Mouse (Mus musculus) forebrain, embryonic 12.5 days (tissue): ENCODE results near the gene 4930558K02Rik. TPM values are rescaled to one million over a fixed set of nuclear protein-coding genes. Genes with fewer than 3 reads are reported as not detected.

Experiments
- ATAC-seq: fragments of 200-750 bp; cut with Nextera tagmentation; 2 replicates; pipeline ENCODE4 v1.8.0; 2017; ENCODE audit warnings: moderate TSS enrichment; ENCODE audit not compliant: low FRiP score
- H3K27ac ChIP-seq: fragments of 300-500 bp; sonication (generic); 2 replicates; pipeline ENCODE4 v1.5.1; 2016; ENCODE audit warnings: mild to moderate bottlenecking
- H3K27me3 ChIP-seq: fragments of 300-500 bp; sonication (generic); 2 replicates; pipeline ENCODE4 v1.6.1; 2016; ENCODE audit warnings: mild to moderate bottlenecking
- H3K36me3 ChIP-seq: fragments of 300-500 bp; sonication (generic); replicated peaks from 2 replicates; pipeline ENCODE4 v1.6.1; 2016; ENCODE audit warnings: mild to moderate bottlenecking
- H3K4me1 ChIP-seq: fragments of 300-500 bp; sonication (generic); 2 replicates; pipeline ENCODE4 v1.6.1; 2016
- H3K4me2 ChIP-seq: fragments of 300-500 bp; sonication (generic); 2 replicates; pipeline ENCODE4 v1.6.1; 2016; ENCODE audit warnings: mild to moderate bottlenecking, moderate library complexity
- H3K4me3 ChIP-seq: fragments of 300-500 bp; sonication (generic); replicated peaks from 2 replicates; pipeline ENCODE4 v1.5.1; 2016; ENCODE audit warnings: mild to moderate bottlenecking
- H3K9ac ChIP-seq: fragments of 300-500 bp; sonication (generic); 2 replicates; pipeline ENCODE4 v1.6.1; 2016; ENCODE audit warnings: mild to moderate bottlenecking
- H3K9me3 ChIP-seq: fragments of 300-500 bp; sonication (generic); 2 replicates; pipeline ENCODE4 v1.6.1; 2016
- WGBS: fragments of 180-500 bp; shearing (Covaris S2); methylation state at CpG from one replicate; pipeline ENCODE4 v1.1.7; 2016; 5-methylcytosine and 5-hydroxymethylcytosine counted together
- polyA plus RNA-seq: library from polyadenylated mRNA; unstranded; fragments of >200 nt; fragmentation: Nextera tagmentation; extraction: Ambion mirVana; gene quantifications from 2 replicates; pipeline ENCODE4 v1.2.1, GENCODE M21; 2016

4930558K02Rik gene
- polyA plus RNA-seq, 1 experiment from 2014 or later: not detected

DNA sequence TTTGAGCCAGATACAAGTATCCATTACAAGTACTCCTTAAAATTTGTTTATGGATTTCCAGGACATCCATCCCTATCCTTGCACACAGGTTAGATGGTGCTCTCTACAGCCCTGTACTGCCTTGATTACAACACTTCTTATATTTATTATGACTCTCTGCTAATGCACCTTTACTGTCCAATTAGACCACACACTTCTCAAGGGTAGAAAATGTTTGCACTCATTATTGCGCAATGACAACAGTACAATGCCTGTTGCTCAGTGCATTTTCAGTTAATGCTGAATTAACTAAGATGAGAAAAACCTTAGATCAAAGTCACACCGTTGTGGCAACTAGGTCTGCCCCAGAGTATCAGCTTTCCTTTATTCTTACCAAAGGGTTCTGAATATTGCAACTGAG is 51.5 kb downstream of the 4930558K02Rik start:
- Histone ChIP-seq H3K36me3 (no peaks in the 10 kb centered on the region), H3K9ac (no peak overlapping the region), H3K27ac (no peak overlapping the region), H3K4me1 (no peaks in the 10 kb centered on the region), H3K4me3 (no peak overlapping the region), H3K27me3 (no peaks in the 10 kb centered on the region), H3K9me3 (no peaks in the 10 kb centered on the region), H3K4me2 (no peak overlapping the region)
- ATAC-seq: no peak
- WGBS: 86% methylated on average over 2 of the region's 2 CpGs

DNA sequence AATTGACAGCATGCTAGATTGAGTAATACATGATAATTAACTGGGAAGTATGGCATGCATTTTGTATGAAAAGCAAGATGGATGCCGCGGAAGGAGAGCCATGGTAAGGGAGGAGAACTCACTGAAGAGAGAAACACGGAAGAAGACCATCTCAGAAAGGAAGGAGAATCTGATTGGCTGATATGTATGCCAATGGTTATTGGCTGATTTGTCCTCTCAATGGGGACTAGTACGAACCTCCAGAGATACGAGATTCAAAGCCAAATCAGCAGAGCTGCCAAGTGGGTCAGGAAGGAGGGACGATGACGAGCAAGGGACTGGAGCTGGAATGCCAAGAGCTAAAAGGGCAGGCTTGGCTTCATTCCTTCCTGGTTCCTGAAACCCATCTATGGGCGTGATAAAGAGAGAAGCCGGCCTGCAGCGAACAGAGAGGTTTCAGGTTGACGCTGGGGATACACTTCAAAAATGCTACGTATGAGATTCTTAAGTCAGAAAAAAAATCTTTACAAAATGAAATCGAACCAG is 54.1 kb downstream of the 4930558K02Rik start:
- H3K36me3 ChIP-seq: no peaks in the 10 kb centered on the region
- no peaks in the 10 kb centered on the region for H3K4me1 ChIP-seq
- no peak overlapping the region for H3K4me2 ChIP-seq
- no peaks in the 10 kb centered on the region for H3K9me3 ChIP-seq
- H3K27ac ChIP-seq: no peak overlapping the region
- WGBS: 87% methylated on average over 13 of the region's 13 CpGs
- H3K9ac ChIP-seq: no peak overlapping the region
- H3K27me3 ChIP-seq: no peaks in the 10 kb centered on the region
- ATAC-seq: no peak
- no peak overlapping the region for H3K4me3 ChIP-seq

DNA sequence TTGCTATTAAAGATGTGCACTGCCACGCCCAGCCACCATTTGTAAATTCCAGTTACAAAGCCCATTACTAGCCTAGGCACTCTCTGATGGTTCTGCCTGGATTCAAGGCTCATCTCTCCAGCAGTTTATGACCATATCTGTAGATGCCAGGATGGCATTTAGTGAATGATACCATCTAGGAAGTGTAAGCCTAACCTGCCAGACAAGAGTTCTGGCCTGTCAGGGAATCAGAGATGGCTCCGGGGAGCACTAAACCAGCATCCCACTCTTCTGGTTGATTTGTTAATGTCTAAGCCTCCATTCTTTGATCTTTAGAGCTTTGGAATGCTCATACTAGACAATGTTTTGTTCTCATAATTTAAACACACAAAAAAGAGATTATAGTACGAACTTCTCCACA is 55.1 kb downstream of the 4930558K02Rik start:
- 52% methylated on average over 3 of the region's 3 CpGs for WGBS
- Histone ChIP-seq H3K4me1 (no peaks in the 10 kb centered on the region), H3K9me3 (no peaks in the 10 kb centered on the region), H3K4me2 (no peak overlapping the region), H3K9ac (no peak overlapping the region), H3K27ac (no peak overlapping the region), H3K27me3 (no peaks in the 10 kb centered on the region), H3K4me3 (no peak overlapping the region), H3K36me3 (no peaks in the 10 kb centered on the region)
- ATAC-seq: no peak

DNA sequence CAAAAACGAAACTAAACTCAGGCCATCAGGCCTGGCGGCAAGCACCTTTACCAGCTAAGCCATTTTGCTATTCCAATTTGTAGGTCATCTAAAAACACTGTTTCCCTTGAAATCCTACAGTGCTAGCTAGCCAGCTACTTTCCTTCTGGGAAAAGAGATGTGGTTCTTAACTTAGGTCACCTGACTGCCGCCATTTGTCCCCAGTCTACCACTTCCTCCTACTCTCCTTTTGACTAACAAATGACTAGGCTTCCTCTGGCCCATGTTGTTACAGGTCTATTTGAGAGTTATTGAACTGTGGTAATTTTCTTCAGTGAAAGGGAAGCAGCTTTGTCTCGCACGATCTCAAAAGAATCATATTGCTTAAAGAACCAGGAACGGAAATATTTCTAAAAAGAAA is 57.5 kb downstream of the 4930558K02Rik start:
- H3K4me3 ChIP-seq: no peak overlapping the region
- H3K4me2 ChIP-seq: no peak overlapping the region
- no peak overlapping the region for H3K9ac ChIP-seq
- 68% methylated on average over 6 of the region's 6 CpGs for WGBS
- H3K27me3 ChIP-seq: no peaks in the 10 kb centered on the region
- H3K36me3 ChIP-seq: no peaks in the 10 kb centered on the region
- peaks cover 8% of the 10 kb centered on the region; the same call in 1 of the 2 replicates for H3K4me1 ChIP-seq
- no peak overlapping the region for H3K27ac ChIP-seq
- no peak for ATAC-seq
- H3K9me3 ChIP-seq: no peaks in the 10 kb centered on the region

DNA sequence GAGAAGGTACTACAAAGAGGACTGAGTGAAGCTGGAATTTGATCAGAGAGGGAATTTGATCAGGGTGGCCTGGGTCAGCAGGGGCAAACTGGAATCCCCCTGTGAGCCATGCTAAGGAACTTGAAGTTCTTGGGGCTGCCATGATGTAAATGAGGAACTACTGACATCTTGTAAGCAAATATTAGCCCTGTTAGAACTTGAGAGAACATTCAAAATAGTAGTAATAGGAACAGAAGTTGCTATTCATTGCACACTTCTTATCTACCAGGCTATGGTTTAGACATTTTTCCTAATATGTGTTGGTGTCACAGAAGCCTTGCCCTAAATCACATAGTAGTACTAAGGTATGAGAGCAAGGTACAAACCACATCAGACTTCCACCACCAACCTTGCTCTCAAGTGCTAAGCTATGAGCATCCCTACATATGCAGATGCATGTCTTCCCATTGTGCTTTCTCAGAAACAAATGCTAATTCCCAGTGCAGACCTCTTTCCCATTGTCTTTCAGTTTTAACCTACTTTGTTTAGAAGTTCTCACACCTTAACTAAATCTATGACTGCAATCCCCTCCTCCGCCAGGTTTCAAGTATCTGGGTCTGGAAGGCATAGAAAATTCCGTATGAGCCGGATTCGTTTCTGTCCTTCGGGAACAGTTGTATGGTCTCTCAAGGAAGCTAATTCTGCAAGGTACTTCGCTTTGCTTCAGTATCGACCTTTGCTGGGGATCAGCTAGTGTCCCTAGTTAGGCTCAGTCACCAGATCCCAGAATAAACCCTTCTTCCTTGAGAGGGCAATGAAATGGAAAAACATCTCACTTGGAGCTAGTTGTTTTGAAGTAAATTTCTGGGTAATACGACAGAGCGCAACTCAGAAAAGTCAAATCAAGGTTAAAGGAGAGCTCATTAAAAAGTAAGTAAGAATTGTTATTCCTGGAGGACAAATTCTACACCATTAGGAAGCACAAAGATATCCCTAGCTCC is 58.7 kb downstream of the 4930558K02Rik start:
- Histone ChIP-seq H3K4me1 (peaks cover 8% of the 10 kb centered on the region; the same call in 1 of the 2 replicates), H3K9ac (no peak overlapping the region), H3K4me3 (no peak overlapping the region), H3K9me3 (no peaks in the 10 kb centered on the region), H3K27ac (no peak overlapping the region), H3K36me3 (no peaks in the 10 kb centered on the region), H3K4me2 (no peak overlapping the region), H3K27me3 (no peaks in the 10 kb centered on the region)
- no peak for ATAC-seq
- WGBS: 87% methylated on average over 9 of the region's 9 CpGs

DNA sequence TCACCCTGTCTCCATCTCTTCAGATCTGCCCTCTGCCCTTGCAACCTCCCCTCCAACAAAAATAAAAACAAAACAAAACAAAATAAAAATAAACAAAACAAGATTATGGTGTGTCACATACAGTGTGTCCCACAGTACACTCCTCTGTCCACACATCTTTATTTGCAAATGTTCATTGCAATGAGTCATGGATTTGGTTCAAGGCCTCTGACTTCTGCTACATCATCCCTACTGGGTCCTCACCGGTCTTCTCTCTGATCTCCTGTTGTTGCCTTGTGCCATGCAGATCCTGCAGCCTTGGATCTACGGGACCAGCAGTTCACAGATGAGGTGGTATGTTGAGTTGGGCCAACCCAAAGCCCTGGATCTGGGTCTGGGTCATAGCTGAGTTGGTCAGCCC is 59.8 kb downstream of the 4930558K02Rik start:
- Histone ChIP-seq H3K4me1 (peaks cover 8% of the 10 kb centered on the region; the same call in 1 of the 2 replicates), H3K9ac (no peak overlapping the region), H3K27me3 (no peaks in the 10 kb centered on the region), H3K27ac (no peak overlapping the region), H3K4me2 (no peak overlapping the region), H3K36me3 (no peaks in the 10 kb centered on the region), H3K4me3 (no peak overlapping the region), H3K9me3 (no peaks in the 10 kb centered on the region)
- ATAC-seq: no peak
- 95% methylated on average over 2 of the region's 2 CpGs for WGBS

DNA sequence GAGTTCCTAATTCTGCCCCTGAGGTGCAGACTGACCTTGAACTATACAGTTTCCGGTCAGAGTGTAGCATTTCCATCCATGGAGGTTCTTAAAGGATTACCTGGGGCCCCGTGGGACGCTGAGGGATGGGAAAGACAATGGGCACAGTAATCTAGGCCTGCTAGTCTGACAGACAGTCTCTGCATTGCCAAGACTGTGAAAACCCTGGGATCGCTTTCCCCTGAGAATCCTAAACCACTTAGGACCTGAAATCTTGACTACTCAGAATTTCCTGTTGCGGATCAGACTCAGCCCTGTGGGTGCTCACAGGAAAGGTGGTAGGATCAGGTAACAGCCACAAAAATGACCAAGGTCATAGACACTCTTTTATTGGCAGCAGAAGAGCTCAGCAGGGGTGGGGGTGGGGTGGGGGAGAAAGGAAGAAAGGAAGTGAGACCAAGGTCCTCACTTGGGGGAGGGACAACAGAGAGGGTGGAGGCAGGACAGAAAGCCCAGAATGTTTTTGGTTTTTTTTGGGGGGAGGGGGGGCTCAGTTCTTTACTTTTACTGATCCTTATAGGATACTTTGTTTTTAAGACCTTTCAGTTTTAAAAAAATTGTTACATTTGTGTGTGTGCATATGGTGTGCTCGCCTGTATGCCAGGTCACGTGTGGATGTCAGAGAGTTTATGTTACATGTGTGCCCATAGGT is 60.6 kb downstream of the 4930558K02Rik start:
- H3K4me1 ChIP-seq: peaks cover 8% of the 10 kb centered on the region; the same call in 1 of the 2 replicates
- no peaks in the 10 kb centered on the region for H3K36me3 ChIP-seq
- H3K9ac ChIP-seq: no peak overlapping the region
- H3K4me3 ChIP-seq: no peak overlapping the region
- 47% methylated on average over 7 of the region's 7 CpGs for WGBS
- no peaks in the 10 kb centered on the region for H3K9me3 ChIP-seq
- no peaks in the 10 kb centered on the region for H3K27me3 ChIP-seq
- ATAC-seq: no peak
- no peak overlapping the region for H3K27ac ChIP-seq
- no peak overlapping the region for H3K4me2 ChIP-seq

DNA sequence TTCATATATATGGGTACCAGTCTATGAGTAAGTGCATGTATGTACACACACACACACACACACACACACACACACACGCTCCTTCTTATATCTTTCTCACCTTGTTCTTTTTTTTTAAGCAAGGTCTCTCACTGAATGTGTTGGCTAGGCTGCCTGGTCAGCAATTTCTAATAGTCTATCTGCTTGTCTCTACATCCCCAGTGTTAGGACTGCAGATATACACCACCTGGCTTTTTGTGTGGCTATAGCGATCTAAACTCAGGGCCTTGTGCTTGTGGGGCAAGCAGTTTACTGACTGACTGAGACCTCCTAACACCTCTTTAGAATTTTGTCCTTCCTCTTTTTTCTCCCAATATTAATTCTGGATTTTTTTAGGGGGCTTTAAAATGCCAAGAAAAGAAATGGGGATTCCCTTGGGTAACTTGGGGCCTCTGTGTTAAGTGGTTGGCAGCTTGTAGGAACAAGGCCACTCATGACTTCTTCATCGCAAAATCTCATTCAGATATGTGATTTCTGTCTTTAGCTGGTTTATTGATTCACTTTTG is 61.4 kb downstream of the 4930558K02Rik start:
- no peaks in the 10 kb centered on the region for H3K36me3 ChIP-seq
- WGBS: 92% methylated on average over 3 of the region's 3 CpGs
- no peak overlapping the region for H3K27ac ChIP-seq
- no peaks in the 10 kb centered on the region for H3K27me3 ChIP-seq
- H3K4me3 ChIP-seq: no peak overlapping the region
- ATAC-seq: no peak
- H3K4me1 ChIP-seq: peaks cover 8% of the 10 kb centered on the region; the same call in 1 of the 2 replicates
- no peaks in the 10 kb centered on the region for H3K9me3 ChIP-seq
- no peak overlapping the region for H3K9ac ChIP-seq
- no peak overlapping the region for H3K4me2 ChIP-seq

DNA sequence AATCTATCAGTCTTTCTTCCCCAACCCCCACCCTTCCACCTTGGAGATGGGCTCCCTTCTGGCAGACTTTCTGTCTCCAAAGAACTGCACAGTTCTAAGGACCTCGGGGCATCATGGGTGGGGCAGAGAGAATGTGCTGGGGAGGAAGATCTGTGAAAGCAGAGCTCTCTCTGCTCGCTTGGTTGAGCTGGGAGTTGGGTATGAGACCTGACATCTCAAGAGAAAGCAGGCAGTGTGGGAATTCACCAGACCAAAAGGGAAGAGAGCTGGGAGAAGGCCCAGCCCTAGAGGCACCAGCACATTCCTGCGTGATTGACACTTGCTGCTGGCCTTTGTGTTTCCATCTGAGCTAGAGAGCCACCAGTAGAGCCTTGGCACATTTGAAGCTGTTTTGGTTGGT is 63.4 kb downstream of the 4930558K02Rik start:
- H3K4me3 ChIP-seq: no peak overlapping the region
- H3K36me3 ChIP-seq: no peaks in the 10 kb centered on the region
- no peak overlapping the region for H3K27ac ChIP-seq
- no peaks in the 10 kb centered on the region for H3K9me3 ChIP-seq
- no peak for ATAC-seq
- WGBS: 49% methylated on average over 3 of the region's 3 CpGs
- no peak overlapping the region for H3K4me2 ChIP-seq
- peaks cover 8% of the 10 kb centered on the region; the same call in 1 of the 2 replicates for H3K4me1 ChIP-seq
- H3K9ac ChIP-seq: no peak overlapping the region
- H3K27me3 ChIP-seq: no peaks in the 10 kb centered on the region

DNA sequence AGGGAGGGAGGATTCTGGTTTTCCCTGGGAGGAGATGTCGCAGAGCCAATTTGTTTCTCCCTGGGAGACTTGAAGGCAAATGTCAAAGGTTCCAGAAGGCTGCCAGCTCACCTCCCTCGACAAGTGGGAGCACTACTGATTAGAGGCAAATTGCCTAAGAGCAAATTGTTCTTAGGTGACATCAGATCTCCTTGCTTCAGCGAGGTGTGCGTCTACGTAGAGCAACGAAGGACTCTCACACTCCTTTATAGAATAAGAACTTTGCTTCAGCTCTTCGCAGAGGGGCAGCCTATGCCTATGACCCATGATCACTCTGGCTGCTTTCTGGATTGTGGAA is 65.8 kb downstream of the 4930558K02Rik start:
- Histone ChIP-seq H3K27ac (no peak overlapping the region), H3K4me2 (no peak overlapping the region), H3K36me3 (no peaks in the 10 kb centered on the region), H3K9me3 (no peaks in the 10 kb centered on the region), H3K27me3 (no peaks in the 10 kb centered on the region), H3K4me3 (no peak overlapping the region), H3K9ac (no peak overlapping the region), H3K4me1 (peaks cover 5% of the 10 kb centered on the region; the same call in 1 of the 2 replicates)
- WGBS: 81% methylated on average over 7 of the region's 7 CpGs
- no peak for ATAC-seq

DNA sequence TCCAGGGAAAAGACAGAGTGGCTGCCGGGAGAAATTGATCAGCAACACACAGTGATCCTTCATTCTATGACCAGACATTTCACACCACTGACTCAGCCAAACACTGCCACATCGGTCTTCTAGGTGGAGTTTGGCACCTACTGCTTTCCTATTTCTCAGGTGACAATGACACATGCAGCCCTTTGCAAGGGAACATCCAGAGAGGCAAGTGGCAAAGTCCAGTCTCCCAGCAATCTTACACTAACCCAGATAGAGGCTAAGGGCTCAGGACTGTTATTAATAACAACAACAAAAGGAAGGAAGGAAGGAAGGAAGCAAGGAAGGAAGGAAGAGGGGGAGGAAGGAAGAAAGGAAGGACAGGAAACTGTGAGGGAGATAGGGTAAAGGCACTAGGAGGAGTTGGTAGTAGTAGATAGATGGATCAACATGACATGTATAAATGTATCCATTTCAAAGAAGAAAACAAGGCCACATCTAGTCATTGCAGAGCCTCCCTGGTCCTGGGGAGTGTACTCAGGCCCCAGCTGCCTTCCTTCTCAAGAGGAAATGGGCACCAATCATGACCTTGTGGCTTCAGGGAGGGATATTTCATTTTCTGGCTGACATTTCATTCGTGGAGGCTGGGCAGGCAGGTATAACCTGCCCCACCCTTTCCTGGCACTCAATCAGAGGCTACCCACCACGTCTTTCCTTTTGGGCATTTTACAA is 66.3 kb downstream of the 4930558K02Rik start:
- no peak for ATAC-seq
- Histone ChIP-seq H3K4me3 (no peak overlapping the region), H3K27me3 (no peaks in the 10 kb centered on the region), H3K9ac (no peak overlapping the region), H3K9me3 (no peaks in the 10 kb centered on the region), H3K4me1 (no peaks in the 10 kb centered on the region), H3K36me3 (no peaks in the 10 kb centered on the region), H3K27ac (no peak overlapping the region), H3K4me2 (no peak overlapping the region)
- 78% methylated on average over 4 of the region's 4 CpGs for WGBS

DNA sequence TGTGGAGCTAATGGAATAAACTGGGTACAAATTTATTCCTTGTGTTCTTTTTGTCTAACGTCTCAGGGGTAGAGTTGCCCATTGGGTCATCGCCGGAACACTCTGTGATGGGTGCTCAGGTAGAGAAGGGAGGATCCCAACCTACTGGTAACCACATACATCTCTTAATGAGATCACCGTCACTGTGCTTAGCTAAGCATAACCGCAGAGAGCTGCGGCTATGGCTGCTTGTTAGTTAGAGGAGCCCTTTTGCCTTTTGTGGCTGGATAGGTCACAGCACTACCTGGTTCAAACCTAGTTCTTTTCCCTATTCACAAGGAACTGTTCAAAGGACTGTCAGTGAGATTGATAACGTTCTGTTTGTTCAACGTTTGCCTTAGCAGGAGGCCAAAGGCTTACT is 70.4 kb downstream of the 4930558K02Rik start:
- no peaks in the 10 kb centered on the region for H3K36me3 ChIP-seq
- no peaks in the 10 kb centered on the region for H3K9me3 ChIP-seq
- 86% methylated on average over 8 of the region's 8 CpGs for WGBS
- H3K27me3 ChIP-seq: no peaks in the 10 kb centered on the region
- ATAC-seq: no peak
- no peaks in the 10 kb centered on the region for H3K4me1 ChIP-seq
- no peak overlapping the region for H3K4me2 ChIP-seq
- H3K27ac ChIP-seq: no peak overlapping the region
- H3K4me3 ChIP-seq: no peak overlapping the region
- H3K9ac ChIP-seq: no peak overlapping the region
